Mouse (Mus musculus): Measurements from ENCODE around the gene Mapkap1. TPM values are rescaled to one million over a fixed set of nuclear protein-coding genes. Genes with fewer than 3 reads are reported as not detected.

Gene Mapkap1
- polyA plus RNA-seq, 1 experiment from 2014 or later = 110 TPM

GRCm38 (mm10) chr2:34515263-34515662 lies 108.7 kb downstream of the Mapkap1 start:
- no peaks in the 10 kb centered on the region for H3K27me3 ChIP-seq
- no peaks in the 10 kb centered on the region for H3K9me3 ChIP-seq
- no peak overlapping the region for H3K4me3 ChIP-seq (replicated peaks)
- WGBS = 96% methylated on average over 5 of the region's 5 CpGs
- H3K27ac ChIP-seq = no peak overlapping the region
- no peak overlapping the region for H3K9ac ChIP-seq
- no peak overlapping the region for H3K4me2 ChIP-seq
- H3K4me1 ChIP-seq = peaks cover 3% of the 10 kb centered on the region; the same call in 1 of the 2 replicates
- no peak for ATAC-seq (ENCODE audit: low FRiP score)
- no peaks in the 10 kb centered on the region; the same call in 1 of the 2 replicates for H3K36me3 ChIP-seq (replicated peaks)

GRCm38 (mm10) chr2:34518083-34518482 lies 111.5 kb downstream of the Mapkap1 start:
- Histone ChIP-seq H3K36me3 (replicated peaks) (no peaks in the 10 kb centered on the region; the same call in 1 of the 2 replicates), H3K4me3 (replicated peaks) (no peak overlapping the region), H3K27me3 (no peaks in the 10 kb centered on the region), H3K4me2 (no peak overlapping the region), H3K9ac (no peak overlapping the region), H3K4me1 (peaks cover 3% of the 10 kb centered on the region; the same call in 1 of the 2 replicates), H3K27ac (no peak overlapping the region), H3K9me3 (no peaks in the 10 kb centered on the region)
- WGBS = 87% methylated on average over 2 of the region's 2 CpGs
- ATAC-seq (ENCODE audit: low FRiP score) = no peak

- Histone ChIP-seq H3K4me1 (peaks cover 3% of the 10 kb centered on the region; the same call in 1 of the 2 replicates), H3K36me3 (replicated peaks) (no peaks in the 10 kb centered on the region; the same call in 1 of the 2 replicates), H3K9ac (no peak overlapping the region), H3K4me3 (replicated peaks) (no peak overlapping the region), H3K4me2 (no peak overlapping the region), H3K9me3 (no peaks in the 10 kb centered on the region), H3K27ac (no peak overlapping the region), H3K27me3 (no peaks in the 10 kb centered on the region)
- no peak for ATAC-seq (ENCODE audit: low FRiP score)
- whole genome bisulfite sequencing = 85% methylated on average over 5 of the region's 5 CpGs
Measured at GRCm38 (mm10) chr2:34518526-34518925, 112.0 kb downstream of the Mapkap1 start.

GRCm38 (mm10) chr2:34519525-34519924 lies 113.0 kb downstream of the Mapkap1 start:
- H3K4me3 ChIP-seq (replicated peaks) = no peak overlapping the region
- H3K27ac ChIP-seq = no peak overlapping the region
- H3K9me3 ChIP-seq = no peaks in the 10 kb centered on the region
- 25% methylated on average over 6 of the region's 6 CpGs for WGBS
- H3K27me3 ChIP-seq = no peaks in the 10 kb centered on the region
- H3K9ac ChIP-seq = no peak overlapping the region
- no peaks in the 10 kb centered on the region; the same call in 1 of the 2 replicates for H3K36me3 ChIP-seq (replicated peaks)
- no peak for ATAC-seq (ENCODE audit: low FRiP score)
- no peak overlapping the region for H3K4me2 ChIP-seq
- peaks cover 3% of the 10 kb centered on the region; the same call in 1 of the 2 replicates for H3K4me1 ChIP-seq

- ATAC-seq (ENCODE audit: low FRiP score) = no peak
- H3K27me3 ChIP-seq = no peaks in the 10 kb centered on the region
- no peak overlapping the region for H3K9ac ChIP-seq
- no peak overlapping the region for H3K27ac ChIP-seq
- 92% methylated on average over 3 of the region's 3 CpGs for WGBS
- H3K4me2 ChIP-seq = no peak overlapping the region
- H3K36me3 ChIP-seq (replicated peaks) = no peaks in the 10 kb centered on the region; the same call in 1 of the 2 replicates
- no peaks in the 10 kb centered on the region for H3K9me3 ChIP-seq
- H3K4me3 ChIP-seq (replicated peaks) = no peak overlapping the region
- peaks cover 4% of the 10 kb centered on the region for H3K4me1 ChIP-seq
Measured at GRCm38 (mm10) chr2:34521384-34521783, 114.8 kb downstream of the Mapkap1 start.

GRCm38 (mm10) chr2:34526527-34527371 lies 120.2 kb downstream of the Mapkap1 start:
- Histone ChIP-seq H3K9me3 (no peaks in the 10 kb centered on the region), H3K4me3 (replicated peaks) (no peak overlapping the region), H3K4me2 (no peak overlapping the region), H3K36me3 (replicated peaks) (no peaks in the 10 kb centered on the region), H3K27ac (no peak overlapping the region), H3K4me1 (peaks cover 20% of the 10 kb centered on the region), H3K27me3 (no peaks in the 10 kb centered on the region), H3K9ac (no peak overlapping the region)
- ATAC-seq (ENCODE audit: low FRiP score) = no peak
- 60% methylated on average over 15 of the region's 15 CpGs for WGBS

GRCm38 (mm10) chr2:34528491-34528890 lies 121.9 kb downstream of the Mapkap1 start:
- Histone ChIP-seq H3K27ac (no peak overlapping the region), H3K4me2 (no peak overlapping the region), H3K36me3 (replicated peaks) (no peaks in the 10 kb centered on the region), H3K9me3 (no peaks in the 10 kb centered on the region), H3K27me3 (no peaks in the 10 kb centered on the region), H3K4me3 (replicated peaks) (no peak overlapping the region), H3K9ac (no peak overlapping the region), H3K4me1 (peaks cover 28% of the 10 kb centered on the region)
- ATAC-seq (ENCODE audit: low FRiP score) = no peak

GRCm38 (mm10) chr2:34530042-34530441 lies 123.5 kb downstream of the Mapkap1 start:
- ATAC-seq (ENCODE audit: low FRiP score) = no peak
- 29% methylated on average over 3 of the region's 3 CpGs for WGBS
- Histone ChIP-seq H3K9ac (no peak overlapping the region), H3K4me2 (no peak overlapping the region), H3K36me3 (replicated peaks) (no peaks in the 10 kb centered on the region), H3K4me1 (peaks cover 35% of the 10 kb centered on the region), H3K9me3 (no peaks in the 10 kb centered on the region), H3K27me3 (no peaks in the 10 kb centered on the region), H3K4me3 (replicated peaks) (no peak overlapping the region), H3K27ac (no peak overlapping the region)

GRCm38 (mm10) chr2:34531801-34532298 lies 125.3 kb downstream of the Mapkap1 start:
- WGBS = 61% methylated on average over 3 of the region's 3 CpGs
- Histone ChIP-seq H3K27me3 (no peaks in the 10 kb centered on the region), H3K36me3 (replicated peaks) (no peaks in the 10 kb centered on the region), H3K9ac (no peak overlapping the region), H3K4me1 (peaks cover 34% of the 10 kb centered on the region), H3K9me3 (no peaks in the 10 kb centered on the region), H3K27ac (peak overlapping the region; percentile 14; the same call in 1 of the 2 replicates), H3K4me2 (no peak overlapping the region), H3K4me3 (replicated peaks) (no peak overlapping the region)
- no peak for ATAC-seq (ENCODE audit: low FRiP score)

GRCm38 (mm10) chr2:34532394-34532793 lies 125.8 kb downstream of the Mapkap1 start:
- no peak for ATAC-seq (ENCODE audit: low FRiP score)
- no peaks in the 10 kb centered on the region for H3K36me3 ChIP-seq (replicated peaks)
- H3K27me3 ChIP-seq = no peaks in the 10 kb centered on the region
- H3K4me2 ChIP-seq = no peak overlapping the region
- H3K9me3 ChIP-seq = no peaks in the 10 kb centered on the region
- 79% methylated on average over 1 of the region's 1 CpGs for WGBS
- H3K9ac ChIP-seq = no peak overlapping the region
- H3K4me1 ChIP-seq = peaks cover 30% of the 10 kb centered on the region
- H3K27ac ChIP-seq = no peak overlapping the region
- H3K4me3 ChIP-seq (replicated peaks) = no peak overlapping the region

GRCm38 (mm10) chr2:34533281-34533680 lies 126.7 kb downstream of the Mapkap1 start:
- H3K4me2 ChIP-seq = no peak overlapping the region
- no peaks in the 10 kb centered on the region for H3K9me3 ChIP-seq
- ATAC-seq (ENCODE audit: low FRiP score) = no peak
- no peak overlapping the region for H3K9ac ChIP-seq
- no peak overlapping the region for H3K4me3 ChIP-seq (replicated peaks)
- no peaks in the 10 kb centered on the region for H3K36me3 ChIP-seq (replicated peaks)
- no peaks in the 10 kb centered on the region for H3K27me3 ChIP-seq
- H3K27ac ChIP-seq = no peak overlapping the region
- H3K4me1 ChIP-seq = peaks cover 27% of the 10 kb centered on the region

GRCm38 (mm10) chr2:34534996-34535395 lies 128.4 kb downstream of the Mapkap1 start:
- no peaks in the 10 kb centered on the region for H3K27me3 ChIP-seq
- no peak overlapping the region for H3K4me3 ChIP-seq (replicated peaks)
- H3K27ac ChIP-seq = no peak overlapping the region
- no peaks in the 10 kb centered on the region for H3K9me3 ChIP-seq
- H3K9ac ChIP-seq = no peak overlapping the region
- no peak for ATAC-seq (ENCODE audit: low FRiP score)
- H3K4me2 ChIP-seq = peak overlapping the region; percentile 13; the same call in 1 of the 2 replicates
- WGBS = 45% methylated on average over 12 of the region's 12 CpGs
- H3K4me1 ChIP-seq = peaks cover 26% of the 10 kb centered on the region
- no peaks in the 10 kb centered on the region for H3K36me3 ChIP-seq (replicated peaks)

GRCm38 (mm10) chr2:34537356-34537755 lies 130.8 kb downstream of the Mapkap1 start:
- no peak overlapping the region for H3K9ac ChIP-seq
- no peaks in the 10 kb centered on the region for H3K36me3 ChIP-seq (replicated peaks)
- H3K4me1 ChIP-seq = peaks cover 16% of the 10 kb centered on the region
- no peaks in the 10 kb centered on the region for H3K9me3 ChIP-seq
- no peaks in the 10 kb centered on the region; the same call in 1 of the 2 replicates for H3K27me3 ChIP-seq
- no peak overlapping the region for H3K27ac ChIP-seq
- 84% methylated on average over 3 of the region's 3 CpGs for WGBS
- ATAC-seq (ENCODE audit: low FRiP score) = no peak
- H3K4me2 ChIP-seq = no peak overlapping the region
- no peak overlapping the region for H3K4me3 ChIP-seq (replicated peaks)

Data from forebrain, embryonic 12.5 days (tissue).